Mouse (Mus musculus) brain, adult 2 months (tissue): Measurements from ENCODE around the gene Stac3.

Experiments used
- DNase-seq: peaks from one replicate; pipeline ENCODE4 v3.0.0; 2011; ENCODE audit warnings: low read depth, low spot score

Gene Stac3

DNA sequence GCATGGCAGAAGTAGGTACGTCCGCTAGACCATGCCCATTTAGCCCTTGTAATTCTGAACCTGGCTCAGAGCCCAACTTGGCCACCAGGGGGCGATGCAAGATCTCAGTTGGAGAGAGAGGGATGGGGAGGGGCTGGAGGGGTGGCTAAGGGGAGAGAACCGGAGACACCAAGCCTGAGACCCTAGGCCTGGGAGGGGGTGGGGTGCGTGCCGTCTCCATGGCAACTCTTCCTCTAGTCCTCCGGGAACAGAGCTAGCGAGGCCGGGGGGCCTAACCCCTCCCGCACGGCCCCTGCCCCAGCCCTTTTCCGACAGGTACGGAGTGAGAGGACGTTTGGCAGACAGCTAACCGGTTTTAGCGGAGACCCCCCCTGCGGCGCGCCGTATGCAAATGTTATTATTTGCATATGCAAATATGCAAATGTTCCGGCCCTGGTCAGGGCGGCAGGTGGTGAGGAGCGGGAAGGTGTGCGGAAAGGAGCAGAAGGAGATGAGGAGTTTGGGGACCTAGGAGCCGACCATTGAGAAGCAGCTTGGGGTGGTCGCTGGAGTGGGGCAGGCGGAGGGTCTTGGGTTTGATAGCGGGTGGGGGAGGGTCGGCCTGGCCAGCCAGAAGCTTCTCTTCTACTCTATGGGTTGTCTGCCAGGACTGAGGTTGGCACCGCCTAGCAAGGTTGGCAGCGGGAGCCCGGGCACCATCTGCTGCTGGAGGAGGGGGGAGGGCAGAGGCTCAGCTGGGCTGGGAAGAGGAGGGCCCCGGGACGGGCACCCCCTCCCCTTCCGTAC is 7.8 kb downstream of the Stac3 start:
- peak; percentile 95 for DNase-seq

DNA sequence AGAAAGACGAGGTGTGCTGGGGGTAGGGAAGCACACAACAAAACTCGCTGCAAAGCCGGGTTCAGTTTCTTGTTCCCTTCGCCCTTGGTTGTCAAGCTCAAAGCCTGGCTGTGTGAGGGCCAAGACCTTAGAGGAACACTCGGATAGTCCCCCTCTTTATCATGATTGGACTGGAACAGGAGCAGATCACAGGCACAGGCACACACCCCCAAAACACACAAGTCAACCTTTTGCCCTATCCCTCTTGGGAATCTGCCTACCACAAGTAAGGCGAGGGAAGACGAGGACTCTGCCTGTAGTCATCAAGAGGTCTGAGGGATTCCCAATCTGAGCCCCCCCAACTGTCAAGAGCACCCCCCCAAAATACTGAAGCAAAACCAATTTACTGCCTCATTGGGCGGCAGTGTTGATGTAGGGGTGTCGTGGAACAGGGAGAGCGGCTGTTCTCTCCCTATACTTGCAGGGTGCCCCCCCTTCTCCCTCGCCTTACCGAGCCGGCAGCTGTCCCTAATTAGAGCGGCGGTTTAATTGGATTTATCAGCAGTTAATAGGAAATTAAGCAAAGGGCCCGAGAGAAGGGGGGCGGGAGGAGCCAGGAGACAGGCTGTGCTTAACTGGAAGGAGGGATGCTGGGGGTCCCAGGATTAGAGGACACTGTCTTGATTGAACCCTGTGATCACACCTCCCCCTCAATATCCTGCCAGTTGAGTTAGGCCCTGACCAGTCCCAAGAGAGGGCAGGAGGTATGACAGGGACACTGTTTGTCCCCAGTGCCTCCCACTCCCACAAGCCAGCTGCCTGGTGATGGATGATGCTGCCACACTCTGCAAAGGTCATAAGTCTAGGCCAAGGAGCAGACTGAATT is 8.6 kb downstream of the Stac3 start:
- DNase-seq, result peak; percentile 67

DNA sequence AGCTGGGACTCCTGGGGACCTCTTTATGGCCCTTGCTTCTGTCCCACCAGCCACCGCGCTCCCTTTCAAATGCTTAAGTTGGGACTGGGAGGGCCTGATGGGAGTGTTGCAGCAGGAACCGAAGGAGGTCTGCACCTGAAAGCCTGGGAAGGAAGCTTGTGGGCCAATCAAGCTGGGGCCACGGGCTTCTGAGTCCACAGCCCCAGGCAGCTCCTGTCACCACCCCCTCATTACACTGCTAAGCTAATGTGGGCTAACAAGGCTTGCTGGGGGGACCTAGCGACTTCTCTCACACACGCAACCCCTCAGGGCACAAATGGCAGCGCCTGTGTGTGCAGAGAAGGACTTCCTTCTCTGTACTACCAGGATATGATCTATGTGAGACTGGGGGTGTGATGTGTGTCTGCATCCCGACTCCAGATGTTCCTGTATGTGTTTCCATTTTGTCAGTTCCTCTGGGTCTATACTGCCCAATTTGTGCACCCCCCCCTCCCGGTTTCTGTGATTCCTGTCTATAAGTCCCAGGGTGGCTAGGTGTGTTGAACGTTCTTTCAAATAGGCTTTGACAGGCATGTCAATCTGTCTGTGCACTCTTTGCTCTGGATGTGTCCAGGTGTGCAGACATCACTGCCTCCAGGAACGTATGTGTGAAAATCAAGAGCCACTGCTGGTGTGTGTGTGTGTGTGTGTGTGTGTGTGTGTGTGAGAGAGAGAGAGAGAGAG is 9.6 kb downstream of the Stac3 start:
- peak; percentile 36 for DNase-seq

DNA sequence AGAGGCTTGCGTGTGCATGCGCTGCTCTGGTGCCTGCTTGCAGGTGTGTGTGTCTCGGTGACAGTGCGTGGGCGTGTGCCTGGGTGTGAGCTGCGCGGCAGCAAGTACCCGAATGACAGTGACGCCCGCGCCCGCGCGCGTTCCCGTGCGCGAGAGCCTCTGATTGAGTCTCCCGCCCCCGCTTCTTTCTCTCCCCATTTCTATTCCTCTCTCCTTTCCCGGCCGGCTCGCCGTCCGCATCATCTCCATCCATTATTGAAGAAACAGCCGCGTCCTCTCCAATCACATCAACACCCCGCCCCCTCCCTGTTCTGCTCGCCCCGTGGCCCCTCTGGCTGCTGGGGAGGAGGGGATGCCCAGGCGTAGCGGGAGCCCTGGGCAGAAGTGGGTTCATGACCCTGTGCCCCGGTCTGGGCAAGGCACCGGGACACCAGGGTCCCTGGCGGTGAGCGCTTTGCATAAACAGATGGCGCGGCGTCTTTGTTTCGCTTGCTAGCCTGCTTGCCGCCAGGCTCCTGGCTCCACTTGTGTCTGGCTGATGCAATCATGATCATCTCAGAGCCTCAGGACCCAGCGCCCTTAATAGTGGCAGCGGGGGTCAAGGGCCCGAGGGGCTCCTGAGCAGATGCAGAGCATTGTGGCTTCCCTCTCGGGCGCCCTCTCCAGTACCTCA is 10.3 kb downstream of the Stac3 start:
- DNase-seq, result peak; percentile 99

DNA sequence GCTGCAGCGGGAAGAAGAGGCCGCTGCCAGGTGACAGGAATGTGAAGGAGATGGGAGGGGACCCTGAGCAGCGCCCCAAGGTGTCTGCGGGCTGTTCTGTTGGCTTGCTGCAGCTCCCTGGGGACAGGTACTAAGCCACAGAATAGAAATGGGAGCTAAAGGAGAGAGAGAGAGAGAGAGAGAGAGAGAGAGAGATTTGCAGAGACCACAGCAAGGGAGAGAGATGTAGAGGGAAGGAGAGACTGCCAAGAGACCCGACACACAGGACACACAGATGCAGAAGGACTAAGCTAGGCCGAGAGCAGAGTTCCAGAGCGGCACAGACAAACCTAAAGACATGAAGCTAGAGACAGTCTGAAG is 10.8 kb downstream of the Stac3 start:
- peak; percentile 37 for DNase-seq

DNA sequence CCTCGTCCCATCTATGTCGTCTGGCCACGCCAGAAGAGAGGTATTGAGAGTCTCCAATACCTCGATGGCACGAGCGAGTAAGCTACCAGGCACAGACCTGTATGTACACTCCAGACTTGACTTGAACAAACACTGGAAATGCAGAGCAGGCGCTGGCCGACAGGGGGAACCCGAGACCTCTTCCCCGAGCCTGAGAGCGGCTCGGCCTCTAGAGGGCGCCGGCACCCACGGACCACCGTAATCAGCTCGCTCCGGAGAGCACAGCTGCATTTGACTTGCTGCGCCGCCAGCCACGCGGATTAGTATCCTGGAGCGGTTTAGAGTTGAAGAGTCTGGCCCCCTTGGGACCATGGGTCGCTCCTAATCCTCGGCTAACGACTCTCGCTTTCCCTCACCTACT is 11.3 kb downstream of the Stac3 start:
- DNase-seq, result peak; percentile 95

DNA sequence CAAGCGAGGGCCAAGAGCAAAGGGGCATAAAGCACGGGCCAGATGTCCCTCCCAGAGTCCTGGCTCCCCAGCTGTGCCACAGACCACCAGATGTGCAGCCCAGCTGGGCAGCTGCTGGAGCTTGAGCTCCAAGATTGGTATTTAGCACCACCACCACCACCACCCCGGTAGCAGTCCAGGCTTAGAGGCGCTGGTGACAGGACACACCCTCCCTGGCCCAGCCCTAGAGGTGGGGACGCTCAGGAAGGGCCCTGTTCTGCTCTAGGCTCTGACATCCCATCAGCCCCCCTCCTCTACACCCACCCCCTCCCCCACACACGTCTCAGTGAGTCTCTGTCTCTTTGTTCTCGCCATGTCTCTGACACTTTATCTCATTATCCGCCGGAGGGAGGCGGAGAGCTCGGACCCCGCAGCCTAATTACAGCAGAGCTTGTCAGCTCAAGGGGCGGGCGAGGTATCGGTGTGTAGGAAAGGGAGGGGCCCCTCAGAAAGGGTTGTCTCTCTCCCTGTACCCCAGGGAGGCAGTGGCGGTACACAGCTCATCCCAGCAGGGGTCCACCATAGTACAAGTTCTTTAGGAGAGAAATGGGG is 12.1 kb downstream of the Stac3 start:
- DNase-seq, result peak; percentile 53

DNA sequence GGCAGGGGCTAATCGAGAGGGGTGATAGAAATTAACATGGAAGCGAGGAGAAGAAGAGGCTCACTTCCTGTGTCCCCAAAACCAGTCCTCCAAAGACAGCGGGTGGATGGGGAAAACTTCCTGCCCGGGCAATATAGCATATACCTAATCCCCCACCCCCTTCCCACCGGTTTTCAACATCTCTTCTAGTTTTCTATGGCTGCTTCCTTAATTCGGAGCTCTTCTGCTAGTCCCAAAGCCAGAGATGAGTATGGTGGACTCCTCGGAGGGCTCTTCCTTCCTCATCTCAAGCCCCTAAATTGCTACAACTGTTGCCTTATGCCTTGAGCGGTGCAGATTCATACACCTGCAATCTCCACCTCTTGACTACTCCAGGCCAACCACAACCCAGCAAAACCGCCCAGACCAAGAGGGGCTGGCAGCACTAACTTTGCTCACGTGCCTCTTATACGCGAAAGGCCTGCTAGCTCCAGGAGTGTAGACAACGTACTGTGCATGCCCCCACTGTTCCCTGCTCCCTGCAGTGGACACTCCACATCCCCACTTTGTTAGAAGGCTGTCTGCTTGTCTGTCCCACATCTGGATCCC is 12.7 kb downstream of the Stac3 start:
- no peak for DNase-seq

DNA sequence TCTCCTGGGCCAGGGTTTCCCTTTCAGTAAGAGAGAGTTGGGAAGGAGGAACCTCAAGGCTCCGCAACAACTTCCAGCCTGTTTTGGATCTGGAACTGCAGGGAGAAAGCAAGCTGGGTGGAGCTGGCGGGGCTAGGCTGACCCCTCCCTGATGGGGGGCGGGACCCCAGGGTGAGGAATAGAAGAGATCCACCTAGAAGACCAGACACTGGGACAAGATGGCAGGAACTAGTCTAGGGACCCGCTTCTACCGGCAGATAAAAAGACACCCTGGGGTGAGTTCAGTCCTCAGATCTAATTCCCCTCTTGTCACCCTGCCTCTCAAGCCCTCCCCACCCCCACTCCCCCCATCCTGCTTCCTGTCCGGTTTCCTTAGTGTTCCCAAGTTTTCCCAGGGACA is 13.3 kb downstream of the Stac3 start, which contains the start of gene Ndufa4l2:
Gene Ndufa4l2, plus strand, starts transcription at position 204 of the 400 bp plus-strand sequence.
- DNase-seq, result no peak

DNA sequence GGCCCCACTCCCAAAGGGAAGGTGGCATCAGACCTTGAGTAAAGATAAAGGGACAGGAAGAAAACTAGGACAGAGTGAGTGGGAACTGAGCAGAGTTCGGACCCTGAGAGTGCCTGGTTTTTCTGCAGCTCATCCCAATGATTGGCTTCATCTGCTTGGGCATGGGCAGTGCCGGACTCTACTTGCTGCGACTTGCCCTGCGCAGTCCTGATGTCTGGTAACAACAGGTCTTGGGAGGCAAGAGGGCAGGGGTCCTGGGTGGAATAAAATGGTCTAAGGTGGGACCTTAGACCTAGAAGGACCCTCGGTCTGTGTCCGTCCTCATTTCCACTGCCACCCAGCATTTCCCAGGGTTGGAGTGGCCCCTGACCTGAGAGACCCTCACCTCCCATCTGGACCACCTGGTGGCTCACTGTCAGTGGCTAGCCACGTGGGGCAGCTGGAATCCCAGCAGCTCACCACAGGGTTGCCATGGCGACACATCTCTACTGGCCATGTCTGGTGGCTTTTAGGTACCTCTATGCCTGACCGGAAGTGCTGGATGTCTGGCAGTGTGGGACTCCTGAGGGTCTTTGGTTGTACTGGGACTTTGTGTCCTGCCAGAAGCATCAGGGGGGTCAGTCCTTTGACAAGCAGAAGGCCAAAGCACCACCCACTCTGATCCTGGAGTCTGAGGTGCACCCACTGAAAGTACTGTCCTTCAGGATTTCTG is 13.9 kb downstream of the Stac3 start:
- no peak for DNase-seq

DNA sequence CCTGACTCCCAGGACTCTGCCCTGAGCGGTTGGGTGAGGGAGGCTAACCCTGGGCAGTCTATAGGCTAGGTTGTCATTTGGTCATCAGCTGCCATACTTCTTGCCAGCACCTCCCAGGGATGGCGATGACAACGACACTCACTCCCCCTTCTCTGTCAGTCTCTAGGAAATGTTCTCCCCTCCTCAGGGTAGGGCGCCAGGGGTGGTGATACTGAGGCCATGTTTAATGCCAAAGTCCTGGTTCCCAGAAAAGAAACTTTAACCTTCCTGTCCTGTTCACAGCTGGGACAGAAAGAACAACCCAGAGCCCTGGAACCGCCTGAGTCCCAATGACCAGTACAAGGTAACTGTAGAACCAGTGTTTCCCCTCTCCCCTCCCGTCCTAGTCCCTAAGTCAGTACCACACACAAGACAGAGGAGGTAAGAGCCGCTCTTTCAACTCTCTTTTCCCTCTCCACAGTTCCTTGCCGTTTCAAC is 14.5 kb downstream of the Stac3 start:
- no peak for DNase-seq

DNA sequence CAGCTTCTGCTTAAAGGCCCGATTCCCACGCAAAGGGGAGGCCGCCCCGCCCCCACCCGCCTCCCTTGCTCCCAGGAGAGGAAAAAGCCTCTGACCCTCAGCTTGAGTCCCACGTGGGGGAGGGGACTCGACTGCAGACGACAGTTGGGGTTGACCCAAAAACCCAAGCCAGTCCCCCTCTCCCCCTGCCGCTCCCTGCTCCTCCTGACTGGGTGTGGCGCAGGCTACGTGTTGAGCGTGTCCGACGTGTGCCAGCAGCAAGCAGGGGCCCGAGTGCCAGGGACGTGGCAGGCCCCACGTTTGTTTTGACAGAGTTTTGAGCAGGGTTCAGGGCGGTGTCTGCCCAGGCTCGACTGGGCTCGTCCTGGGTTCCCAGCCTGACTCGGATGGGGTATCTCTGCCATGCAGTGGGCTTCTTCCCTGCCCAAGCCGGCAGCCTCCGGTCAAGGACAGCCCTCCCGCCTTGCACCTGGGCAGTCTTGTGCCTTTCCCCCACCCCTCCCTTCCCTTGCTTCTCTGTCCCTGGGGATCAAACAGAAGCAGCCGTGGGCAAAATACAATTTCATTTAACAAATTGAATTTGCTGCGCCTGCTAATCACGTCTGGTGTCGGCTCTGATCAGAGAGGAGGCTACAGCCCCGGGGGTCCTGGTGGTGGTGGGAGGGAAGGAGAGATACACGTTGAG is 15.2 kb downstream of the Stac3 start:
- DNase-seq, result no peak

DNA sequence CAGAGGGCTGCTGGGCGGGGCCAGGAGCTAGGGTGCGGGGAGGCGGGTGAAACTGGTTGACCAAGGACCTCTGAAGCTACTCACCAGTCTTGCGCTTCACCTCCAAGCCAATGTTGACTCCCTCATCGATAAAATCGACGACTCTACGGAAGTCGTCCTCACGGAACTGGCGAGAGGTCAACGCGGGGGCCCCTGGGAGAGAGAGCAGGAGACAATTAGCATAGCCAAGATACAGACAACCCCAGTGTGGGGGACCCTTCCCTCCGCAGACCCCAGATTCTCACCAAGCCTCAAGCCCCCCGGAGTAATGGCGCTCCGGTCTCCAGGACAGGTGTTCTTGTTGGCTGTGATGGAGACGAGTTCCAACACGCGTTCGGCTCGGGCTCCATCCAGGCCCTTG is 16.5 kb downstream of the Stac3 start:
- DNase-seq, result no peak

DNA sequence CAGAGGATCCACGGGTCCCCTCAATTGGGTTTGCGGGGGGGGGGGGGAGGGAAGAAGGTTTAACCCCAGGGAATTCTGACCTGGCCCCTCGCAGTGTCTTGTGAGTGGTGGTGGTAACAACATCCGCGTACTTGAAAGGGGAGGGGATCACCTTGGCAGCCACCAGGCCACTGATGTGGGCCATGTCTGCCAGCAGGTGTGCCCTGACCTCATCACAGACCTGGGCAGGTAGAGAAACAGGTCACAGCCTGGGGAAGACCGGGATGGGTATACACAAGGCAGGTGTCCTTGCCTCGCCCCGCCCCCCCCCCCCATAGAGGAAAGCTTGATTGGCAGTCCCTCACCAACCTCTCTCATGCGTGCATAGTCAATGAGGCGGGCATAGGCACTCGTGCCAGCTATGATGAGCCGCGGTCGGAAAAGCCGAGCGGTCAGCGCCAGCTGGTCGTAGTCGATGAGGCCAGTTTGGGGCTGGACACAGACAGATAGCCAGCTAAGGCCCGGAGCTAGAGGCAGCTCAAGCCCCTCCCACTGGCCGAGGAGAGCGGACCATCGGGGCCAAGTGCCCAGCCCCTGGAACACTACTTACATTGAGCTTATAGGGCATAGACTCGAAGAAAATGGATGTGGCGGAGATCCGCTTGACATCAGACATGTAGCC is 17.7 kb downstream of the Stac3 start:
- no peak for DNase-seq

DNA sequence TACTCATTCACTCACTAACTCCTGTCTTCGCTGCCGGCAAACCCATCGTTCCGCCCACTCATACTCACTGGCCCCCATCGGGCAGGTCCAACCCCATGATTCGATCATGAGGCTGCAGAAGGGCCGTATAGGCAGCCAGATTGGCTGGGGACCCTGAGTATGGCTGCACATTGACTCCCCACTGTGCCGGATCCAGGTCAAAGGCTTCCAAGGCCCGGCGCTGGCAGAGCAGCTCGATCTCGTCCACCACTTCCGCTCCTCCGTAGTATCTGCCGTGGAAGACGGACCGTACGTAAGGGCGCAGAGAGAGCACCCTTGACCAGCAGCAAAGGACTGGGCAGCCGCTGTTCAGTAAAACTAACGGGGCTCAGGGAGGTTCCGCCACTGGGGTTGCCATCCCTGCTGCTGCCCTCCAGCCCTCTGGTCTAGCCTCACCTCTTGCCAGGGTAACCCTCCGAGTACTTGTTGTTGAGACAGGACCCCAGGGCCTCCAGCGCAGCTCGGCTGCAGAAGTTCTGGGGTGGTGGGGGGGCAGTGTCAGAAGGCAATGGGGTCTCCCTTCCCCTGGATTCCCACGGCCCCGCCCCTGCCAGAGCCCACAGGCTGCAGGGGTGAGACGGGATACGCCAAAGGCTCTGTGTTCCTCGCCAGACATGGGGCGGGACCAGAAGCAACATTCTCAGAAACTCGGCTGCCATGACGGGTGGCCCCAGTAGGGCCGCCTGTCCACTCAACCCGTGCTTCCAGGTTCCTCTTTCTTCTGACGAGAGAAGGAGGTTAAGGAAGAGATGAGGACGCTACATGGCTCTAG is 18.6 kb downstream of the Stac3 start:
- no peak for DNase-seq

DNA sequence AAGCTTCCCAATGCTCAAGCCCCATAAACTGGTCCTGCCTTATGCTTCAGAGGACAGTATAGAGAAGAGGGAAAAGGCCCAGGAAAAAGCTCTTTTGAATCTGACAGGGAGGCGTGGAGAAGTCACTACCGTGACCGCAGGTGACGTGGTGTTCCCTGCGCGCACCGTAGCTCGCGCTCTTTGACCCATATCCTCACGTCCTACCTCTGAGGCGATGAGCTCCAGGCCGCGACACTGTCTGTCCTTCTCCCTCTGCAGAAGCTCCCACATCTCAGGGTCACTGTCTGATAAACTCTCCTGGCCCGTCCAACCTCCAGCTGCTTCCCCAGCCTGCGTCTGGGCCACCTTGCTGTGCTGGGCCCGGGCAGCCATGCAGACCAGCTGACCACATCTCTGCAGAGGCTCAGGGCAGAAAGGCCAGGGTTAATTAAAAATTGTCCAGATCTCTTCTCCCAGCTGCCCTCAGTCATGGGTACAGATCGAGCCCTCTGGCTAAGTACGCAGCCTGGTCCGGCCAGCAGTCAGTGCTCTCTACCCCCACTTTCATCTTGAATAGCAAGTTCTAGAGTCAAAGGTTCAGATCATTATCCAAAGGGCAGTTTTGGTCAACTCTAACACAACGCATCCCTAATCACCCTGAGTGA is 19.4 kb downstream of the Stac3 start:
- no peak for DNase-seq

DNA sequence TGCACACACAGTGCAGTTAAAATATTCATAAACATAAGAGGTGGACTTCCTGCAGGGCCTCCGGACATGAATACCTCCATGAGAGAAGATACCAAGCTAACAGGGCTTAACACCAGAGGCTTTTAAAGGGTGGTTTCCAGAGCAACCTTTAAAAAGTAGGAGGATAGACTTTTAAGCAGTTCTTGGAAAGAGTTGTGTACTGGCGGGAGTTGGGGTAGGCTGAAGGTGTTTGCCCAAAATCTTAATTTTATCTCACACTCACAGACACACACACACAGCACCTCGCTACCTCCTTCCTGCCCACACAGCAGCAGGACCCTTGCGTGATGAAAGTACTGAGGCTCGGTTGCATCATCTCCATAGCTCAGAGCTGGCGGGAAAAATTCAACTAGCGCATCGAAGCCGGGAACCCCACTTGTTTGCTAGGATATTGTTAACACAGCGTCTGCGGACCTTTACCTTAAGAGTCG is 20.2 kb downstream of the Stac3 start:
- DNase-seq, result no peak
